8 mouse cellular contexts compared by ENCODE assay signal in genomic region chr2:152830021-152830921, GRCm38 (mm10). TPM values are rescaled to one million over a fixed set of nuclear protein-coding genes. Genes with fewer than 3 reads are reported as not detected.
A peak's percentile ranks its signal among the peaks of the same experiment; 100 is the strongest.
DNase-seq lines count a peak whose midpoint lies in the region; ATAC-seq lines count a peak whose summit lies in the region.

No protein-coding gene starts in this region.

- peak overlapping the region; percentile 85 for H3K9ac ChIP-seq in embryonic facial prominence, embryonic 12.5 days
- peak overlapping the region; percentile 86 for H3K9ac ChIP-seq in limb, embryonic 12.5 days (replicated peaks)
- H3K9ac ChIP-seq in midbrain, embryonic 14.5 days (replicated peaks; ENCODE audit: low read length) = peak overlapping the region; percentile 86

- 3% methylated on average over 31 of the region's 31 CpGs for WGBS in embryonic facial prominence, embryonic 12.5 days
- WGBS in limb, embryonic 12.5 days = 3% methylated on average over 31 of the region's 31 CpGs
- WGBS in midbrain, embryonic 14.5 days = 2% methylated on average over 31 of the region's 31 CpGs

- peak; percentile 97 for DNase-seq in 3T3-L1 (ENCODE audit: low read depth, low spot score)
- peak; percentile 95 to 96 for DNase-seq in adrenal gland, postnatal 36 days
- peak; percentile 96 to 97 for DNase-seq in heart, adult 18-20 months
- peak; percentile 93 for DNase-seq in kidney, adult 18-20 months
- DNase-seq in midbrain, embryonic 14.5 days = peak; percentile 91
- DNase-seq in spleen, adult 12 weeks (ENCODE audit: low spot score) = peak; percentile 72

- peak overlapping the region; percentile 67 for H3K4me3 ChIP-seq in embryonic facial prominence, embryonic 12.5 days
- peak overlapping the region; percentile 68 for H3K4me3 ChIP-seq in limb, embryonic 12.5 days (replicated peaks)
- H3K4me3 ChIP-seq in midbrain, embryonic 14.5 days (replicated peaks; ENCODE audit: low read depth, low read length) = peak overlapping the region; percentile 62

- peak overlapping the region; percentile 98 for H3K27ac ChIP-seq in embryonic facial prominence, embryonic 12.5 days
- H3K27ac ChIP-seq in limb, embryonic 12.5 days = peak overlapping the region; percentile 97
- H3K27ac ChIP-seq in midbrain, embryonic 14.5 days (replicated peaks; ENCODE audit: low read depth, low read length) = peak overlapping the region; percentile 96

- peaks cover 44% of the 10 kb centered on the region for H3K4me1 ChIP-seq in embryonic facial prominence, embryonic 12.5 days
- H3K4me1 ChIP-seq in limb, embryonic 12.5 days (replicated peaks) = peaks cover 47% of the 10 kb centered on the region
- H3K4me1 ChIP-seq in midbrain, embryonic 14.5 days (ENCODE audit: control insufficient read depth, insufficient read depth, low read length) = peaks cover 44% of the 10 kb centered on the region

- ATAC-seq in embryonic facial prominence, embryonic 12.5 days (ENCODE audit: insufficient number of reproducible peaks, insufficient read depth, low FRiP score, low TSS enrichment) = peak; percentile 82
- ATAC-seq in limb, embryonic 12.5 days (ENCODE audit: insufficient number of reproducible peaks, insufficient read depth, low FRiP score, low TSS enrichment, low read depth) = peak; percentile 75
- ATAC-seq in midbrain, embryonic 14.5 days (ENCODE audit: low FRiP score, low TSS enrichment) = peak; percentile 80

- no peaks in the 10 kb centered on the region for H3K9me3 ChIP-seq in embryonic facial prominence, embryonic 12.5 days
- H3K9me3 ChIP-seq in limb, embryonic 12.5 days = no peaks in the 10 kb centered on the region
- no peaks in the 10 kb centered on the region for H3K9me3 ChIP-seq in midbrain, embryonic 14.5 days (ENCODE audit: control insufficient read depth, low read length)

- peak overlapping the region; percentile 68 for H3K4me2 ChIP-seq in embryonic facial prominence, embryonic 12.5 days (replicated peaks)
- H3K4me2 ChIP-seq in limb, embryonic 12.5 days = peak overlapping the region; percentile 77
- H3K4me2 ChIP-seq in midbrain, embryonic 14.5 days (ENCODE audit: low read length) = peak overlapping the region; percentile 74

- no peaks in the 10 kb centered on the region for H3K27me3 ChIP-seq in embryonic facial prominence, embryonic 12.5 days
- H3K27me3 ChIP-seq in limb, embryonic 12.5 days = no peaks in the 10 kb centered on the region
- H3K27me3 ChIP-seq in midbrain, embryonic 14.5 days (ENCODE audit: control insufficient read depth, insufficient read depth, low read length) = no peaks in the 10 kb centered on the region

- peaks cover 5% of the 10 kb centered on the region; the same call in 1 of the 2 replicates for H3K36me3 ChIP-seq in embryonic facial prominence, embryonic 12.5 days
- H3K36me3 ChIP-seq in limb, embryonic 12.5 days = peaks cover 28% of the 10 kb centered on the region; the same call in 1 of the 2 replicates
- peaks cover 11% of the 10 kb centered on the region for H3K36me3 ChIP-seq in midbrain, embryonic 14.5 days (ENCODE audit: control insufficient read depth, insufficient read depth, low read length)

RNA-seq across cellular contexts. Expression of gene Bcl2l1, which starts 1.3 kb away (rescaled TPM):
- total RNA-seq in adrenal gland, postnatal 36 days (2021) = 10 to 100 TPM; 58.2 to 93.9 TPM
- polyA plus RNA-seq in embryonic facial prominence, embryonic 12.5 days (2016; fragmentation: Nextera tagmentation; extraction: Ambion mirVana) = 104 and 105 TPM in 2 replicates
- total RNA-seq in heart, adult 18-20 months (2021) = 100 to 1,000 TPM in 1 of 2 experiments, 10 to 100 TPM in 1; 77.8 to 111 TPM
- 107 and 110 TPM in 2 replicates for polyA plus RNA-seq in limb, embryonic 12.5 days (2016; fragmentation: Nextera tagmentation; extraction: Ambion mirVana)
- polyA plus RNA-seq in midbrain, embryonic 14.5 days (2014; fragmentation: Nextera tagmentation; extraction: Ambion mirVana) = 171 and 208 TPM in 2 replicates

RNA-seq across cellular contexts. Expression of gene Tpx2, which starts 17.5 kb away (rescaled TPM):
- total RNA-seq in adrenal gland, postnatal 36 days (2021) = 1 to 10 TPM; 5.1 to 6.2 TPM
- polyA plus RNA-seq in embryonic facial prominence, embryonic 12.5 days (2016; fragmentation: Nextera tagmentation; extraction: Ambion mirVana) = 92.4 and 106 TPM in 2 replicates
- total RNA-seq in heart, adult 18-20 months (2021) = 1 to 10 TPM in 1 of 2 experiments, under 1 TPM in 1; 0.90 to 1.0 TPM
- 110 and 114 TPM in 2 replicates for polyA plus RNA-seq in limb, embryonic 12.5 days (2016; fragmentation: Nextera tagmentation; extraction: Ambion mirVana)
- 14.2 and 27.5 TPM in 2 replicates for polyA plus RNA-seq in midbrain, embryonic 14.5 days (2014; fragmentation: Nextera tagmentation; extraction: Ambion mirVana)

Comparison
In these comparisons a context has a peak if more than half of its experiments do, and no peak if none do; other contexts are left out.
1. Peak in every context shown above with its lines: DNase-seq, ATAC-seq, H3K4me3 ChIP-seq and H3K27ac ChIP-seq.